Mouse (Mus musculus): Measurements from ENCODE around the gene Camkv.

Camkv gene

GRCm38 (mm10) chr9:107984052-107984753 is 48.7 kb downstream of the Camkv start:
- in situ Hi-C loops (cut with MboI; ENCODE audit: unreplicated experiment in 2 of 2): no loop called here

GRCm38 (mm10) chr9:107984754-107985055 is 49.2 kb downstream of the Camkv start:
- in situ Hi-C loops (cut with MboI; ENCODE audit: unreplicated experiment in 2 of 2): no loop called here

GRCm38 (mm10) chr9:107985131-107986119 is 50.0 kb downstream of the Camkv start, which contains the start of gene Inka1:
Inka1 (minus strand) TSS chr9:107985879.
- in situ Hi-C loops (cut with MboI; ENCODE audit: unreplicated experiment in 2 of 2): no loop called here

GRCm38 (mm10) chr9:107986376-107986775 is 50.9 kb downstream of the Camkv start:
- in situ Hi-C loops (cut with MboI; ENCODE audit: unreplicated experiment in 2 of 2): no loop called here

- in situ Hi-C loops (cut with MboI; ENCODE audit: unreplicated experiment in 2 of 2): no loop called here
Observed at GRCm38 (mm10) chr9:107987950-107988349, 52.5 kb downstream of the Camkv start.

GRCm38 (mm10) chr9:107992197-107992596 is 56.7 kb downstream of the Camkv start, which contains the start of gene Cdhr4:
Cdhr4 (plus strand) TSS chr9:107992497.
- in situ Hi-C loops (cut with MboI; ENCODE audit: unreplicated experiment in 2 of 2): no loop called here

GRCm38 (mm10) chr9:107993013-107993412 is 57.5 kb downstream of the Camkv start:
- in situ Hi-C loops (cut with MboI; ENCODE audit: unreplicated experiment in 2 of 2): no loop called here

GRCm38 (mm10) chr9:107994464-107994863 is 59.0 kb downstream of the Camkv start:
- in situ Hi-C loops (cut with MboI; ENCODE audit: unreplicated experiment in 2 of 2): no loop called here

- in situ Hi-C loops (cut with MboI; ENCODE audit: unreplicated experiment in 2 of 2): loop anchor here (5.0 kb wide), 1 partner anchor 33 kb away; no protein-coding TSS in a partner anchor
Observed at GRCm38 (mm10) chr9:107995513-107995912, 60.0 kb downstream of the Camkv start.

- in situ Hi-C loops (cut with MboI; ENCODE audit: unreplicated experiment in 2 of 2): loop anchor here (5.0 kb wide), 1 partner anchor 34 kb away; no protein-coding TSS in a partner anchor
Observed at GRCm38 (mm10) chr9:107996049-107996448, 60.6 kb downstream of the Camkv start, which contains the start of gene Gm20662. Gm20662 (plus strand) TSS chr9:107996349.
